Mouse (Mus musculus): ENCODE results near the gene Zfp687. TPM values are rescaled to one million over a fixed set of nuclear protein-coding genes. Genes with fewer than 3 reads are reported as not detected.

Gene Zfp687
- polyA plus RNA-seq (2015; fragmentation: Nextera tagmentation; extraction: Ambion mirVana), result 17.4 and 19.9 TPM in 2 replicates

- Histone ChIP-seq H3K9ac (peak within 1 kb of the TSS; percentile 79), H3K27me3 (replicated peaks) (no peaks in the 10 kb centered on the region), H3K9me3 (no peaks in the 10 kb centered on the region), H3K4me3 (replicated peaks) (peak within 1 kb of the TSS; percentile 84), H3K36me3 (peaks cover 15% of the 10 kb centered on the region), H3K27ac (peak within 1 kb of the TSS; percentile 97), H3K4me1 (replicated peaks) (peaks cover 12% of the 10 kb centered on the region), H3K4me2 (replicated peaks) (peak within 1 kb of the TSS; percentile 90)
- ATAC-seq, result peak; percentile 97
- WGBS, result under 1% methylated on average over 37 of the region's 37 CpGs
Observed at GRCm38 (mm10) chr3:95015337-95015872, at the start of gene Zfp687. Zfp687 (minus strand) TSS chr3:95015448.

GRCm38 (mm10) chr3:95063741-95064140 lies 48.5 kb upstream of the Zfp687 start:
- H3K36me3 ChIP-seq, result peaks cover 59% of the 10 kb centered on the region
- no peak for ATAC-seq
- no peaks in the 10 kb centered on the region for H3K4me1 ChIP-seq (replicated peaks)
- no peaks in the 10 kb centered on the region for H3K27me3 ChIP-seq (replicated peaks)
- no peak overlapping the region for H3K4me2 ChIP-seq (replicated peaks)
- H3K4me3 ChIP-seq (replicated peaks), result no peak overlapping the region
- WGBS, result 90% methylated on average over 4 of the region's 4 CpGs
- H3K9me3 ChIP-seq, result no peaks in the 10 kb centered on the region
- no peak overlapping the region for H3K9ac ChIP-seq
- no peak overlapping the region for H3K27ac ChIP-seq

- peaks cover 26% of the 10 kb centered on the region for H3K36me3 ChIP-seq
- no peak for ATAC-seq
- 68% methylated on average over 8 of the region's 8 CpGs for WGBS
Observed at GRCm38 (mm10) chr3:95058078-95058477, 42.8 kb upstream of the Zfp687 start.

GRCm38 (mm10) chr3:95056275-95056674 lies 41.0 kb upstream of the Zfp687 start:
- peaks cover 13% of the 10 kb centered on the region; the same call in 1 of the 2 replicates for H3K4me1 ChIP-seq (replicated peaks)
- H3K9ac ChIP-seq, result no peak overlapping the region
- H3K27ac ChIP-seq, result no peak overlapping the region
- WGBS, result 62% methylated on average over 7 of the region's 7 CpGs
- peak; percentile 36; the same call in 1 of the 2 replicates for ATAC-seq
- no peaks in the 10 kb centered on the region for H3K9me3 ChIP-seq
- peaks cover 19% of the 10 kb centered on the region; the same call in 1 of the 2 replicates for H3K36me3 ChIP-seq
- H3K4me3 ChIP-seq (replicated peaks), result no peak overlapping the region
- no peak overlapping the region for H3K4me2 ChIP-seq (replicated peaks)
- no peaks in the 10 kb centered on the region for H3K27me3 ChIP-seq (replicated peaks)

More at GRCm38 (mm10) chr3:95058078-95058477, 42.8 kb upstream of the Zfp687 start:
- Histone ChIP-seq H3K4me3 (replicated peaks) (no peak overlapping the region), H3K27me3 (replicated peaks) (no peaks in the 10 kb centered on the region), H3K4me2 (replicated peaks) (no peak overlapping the region), H3K27ac (no peak overlapping the region), H3K9ac (no peak overlapping the region), H3K9me3 (no peaks in the 10 kb centered on the region), H3K4me1 (replicated peaks) (peaks cover 13% of the 10 kb centered on the region; the same call in 1 of the 2 replicates)

GRCm38 (mm10) chr3:95054481-95055260 lies 39.4 kb upstream of the Zfp687 start:
- H3K36me3 ChIP-seq, result 0 out of 2 replicates have a peak, but pooled peaks cover 5% of the 10 kb centered on the region
- peaks cover 13% of the 10 kb centered on the region; the same call in 1 of the 2 replicates for H3K4me1 ChIP-seq (replicated peaks)
- H3K27ac ChIP-seq, result peak overlapping the region; percentile 54
- no peak overlapping the region; the same call in 1 of the 2 replicates for H3K4me2 ChIP-seq (replicated peaks)
- peak; percentile 77 for ATAC-seq
- WGBS, result 16% methylated on average over 10 of the region's 10 CpGs
- no peaks in the 10 kb centered on the region for H3K27me3 ChIP-seq (replicated peaks)
- no peaks in the 10 kb centered on the region for H3K9me3 ChIP-seq
- no peak overlapping the region for H3K9ac ChIP-seq
- H3K4me3 ChIP-seq (replicated peaks), result no peak overlapping the region

- no peaks in the 10 kb centered on the region for H3K27me3 ChIP-seq (replicated peaks)
- H3K4me1 ChIP-seq (replicated peaks), result peaks cover 13% of the 10 kb centered on the region; the same call in 1 of the 2 replicates
- peak; percentile 37; the same call in 1 of the 2 replicates for ATAC-seq
- H3K27ac ChIP-seq, result no peak overlapping the region
- H3K9me3 ChIP-seq, result no peaks in the 10 kb centered on the region
- no peak overlapping the region for H3K4me3 ChIP-seq (replicated peaks)
- H3K36me3 ChIP-seq, result 0 out of 2 replicates have a peak, but pooled peaks cover under 1% of the 10 kb centered on the region
- no peak overlapping the region for H3K9ac ChIP-seq
- H3K4me2 ChIP-seq (replicated peaks), result no peak overlapping the region
- WGBS, result 43% methylated on average over 3 of the region's 3 CpGs
Observed at GRCm38 (mm10) chr3:95053701-95054100, 38.5 kb upstream of the Zfp687 start.

GRCm38 (mm10) chr3:95052959-95053358 lies 37.7 kb upstream of the Zfp687 start:
- WGBS, result 41% methylated on average over 1 of the region's 1 CpGs
- no peaks in the 10 kb centered on the region for H3K36me3 ChIP-seq
- H3K27ac ChIP-seq, result no peak overlapping the region
- H3K27me3 ChIP-seq (replicated peaks), result no peaks in the 10 kb centered on the region
- H3K9me3 ChIP-seq, result no peaks in the 10 kb centered on the region
- no peak overlapping the region for H3K4me3 ChIP-seq (replicated peaks)
- H3K9ac ChIP-seq, result no peak overlapping the region
- no peak for ATAC-seq
- H3K4me1 ChIP-seq (replicated peaks), result peaks cover 13% of the 10 kb centered on the region; the same call in 1 of the 2 replicates
- no peak overlapping the region for H3K4me2 ChIP-seq (replicated peaks)

GRCm38 (mm10) chr3:95047914-95048313 lies 32.7 kb upstream of the Zfp687 start:
- H3K9ac ChIP-seq, result no peak overlapping the region
- 0 out of 2 replicates have a peak, but pooled peaks cover under 1% of the 10 kb centered on the region for H3K4me1 ChIP-seq (replicated peaks)
- H3K27ac ChIP-seq, result no peak overlapping the region
- H3K9me3 ChIP-seq, result no peaks in the 10 kb centered on the region
- 58% methylated on average over 3 of the region's 3 CpGs for WGBS
- H3K36me3 ChIP-seq, result no peaks in the 10 kb centered on the region
- H3K4me3 ChIP-seq (replicated peaks), result no peak overlapping the region
- H3K27me3 ChIP-seq (replicated peaks), result no peaks in the 10 kb centered on the region
- no peak for ATAC-seq
- H3K4me2 ChIP-seq (replicated peaks), result no peak overlapping the region

- ATAC-seq, result no peak
- Histone ChIP-seq H3K4me2 (replicated peaks) (no peak overlapping the region), H3K27me3 (replicated peaks) (no peaks in the 10 kb centered on the region), H3K4me3 (replicated peaks) (no peak overlapping the region), H3K9ac (no peak overlapping the region), H3K4me1 (replicated peaks) (peaks cover 4% of the 10 kb centered on the region), H3K36me3 (no peaks in the 10 kb centered on the region), H3K27ac (no peak overlapping the region), H3K9me3 (no peaks in the 10 kb centered on the region)
- 87% methylated on average over 11 of the region's 11 CpGs for WGBS
Observed at GRCm38 (mm10) chr3:95046462-95047057, 31.3 kb upstream of the Zfp687 start.

GRCm38 (mm10) chr3:95043251-95043650 lies 28.0 kb upstream of the Zfp687 start:
- H3K4me3 ChIP-seq (replicated peaks), result no peak overlapping the region
- no peaks in the 10 kb centered on the region for H3K27me3 ChIP-seq (replicated peaks)
- peaks cover 9% of the 10 kb centered on the region for H3K4me1 ChIP-seq (replicated peaks)
- no peak overlapping the region for H3K9ac ChIP-seq
- H3K27ac ChIP-seq, result no peak overlapping the region
- H3K4me2 ChIP-seq (replicated peaks), result no peak overlapping the region
- no peaks in the 10 kb centered on the region for H3K9me3 ChIP-seq
- 59% methylated on average over 6 of the region's 6 CpGs for WGBS
- ATAC-seq, result no peak
- peaks cover 4% of the 10 kb centered on the region; the same call in 1 of the 2 replicates for H3K36me3 ChIP-seq

- H3K27me3 ChIP-seq (replicated peaks), result no peaks in the 10 kb centered on the region
- peak overlapping the region; percentile 93 for H3K4me3 ChIP-seq (replicated peaks)
- peaks cover 9% of the 10 kb centered on the region for H3K4me1 ChIP-seq (replicated peaks)
- peak overlapping the region; percentile 62 for H3K4me2 ChIP-seq (replicated peaks)
- no peaks in the 10 kb centered on the region for H3K9me3 ChIP-seq
- peak; percentile 66 for ATAC-seq
- 17% methylated on average over 7 of the region's 7 CpGs for WGBS
- H3K27ac ChIP-seq, result peak overlapping the region; percentile 71; the same call in 1 of the 2 replicates
- H3K9ac ChIP-seq, result no peak overlapping the region
- peaks cover 6% of the 10 kb centered on the region; the same call in 1 of the 2 replicates for H3K36me3 ChIP-seq
Observed at GRCm38 (mm10) chr3:95042838-95043229, 27.6 kb upstream of the Zfp687 start.

Data from intestine, embryonic 15.5 days (tissue).